Comparison of ENCODE assay signal across 15 mouse cellular contexts in the genomic region with DNA sequence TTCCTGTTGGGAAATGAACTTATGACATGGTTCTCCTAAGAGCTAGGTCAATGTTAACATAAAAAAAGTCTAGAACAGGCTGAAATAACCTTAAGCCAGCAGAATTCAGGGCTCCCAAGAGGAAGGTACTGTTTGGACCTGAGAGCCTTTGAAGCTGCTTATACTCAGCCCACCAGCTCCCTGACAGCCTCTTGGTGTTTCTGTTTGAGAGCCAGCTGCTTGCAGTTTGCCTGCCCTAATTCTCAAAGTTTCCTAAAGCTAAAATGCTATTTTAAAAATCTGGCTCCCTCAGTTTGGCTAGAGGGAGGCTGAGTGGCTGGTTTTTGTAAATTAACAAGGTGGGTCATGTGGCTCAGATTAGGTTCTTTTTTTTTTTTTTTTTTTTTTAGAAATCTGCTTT.
DNase-seq lines count a peak whose midpoint lies in the region; ATAC-seq and TF ChIP-seq lines count a peak whose summit lies in the region.
"Had no signal": no experiment of that assay in that cellular context is flagged by ENCODE, and none has a peak within 500 bp of the region (broad histone marks: within the 10 kb centered on the region; RNA-seq: fewer than 3 reads in every experiment).

No protein-coding gene starts in this region.

- ATAC-seq in lung, postnatal 0 days, result no peak
- ATAC-seq in granulocyte monocyte progenitor cell, adult 5-6 weeks (replicated peaks; ENCODE audit: poor library complexity, severe bottlenecking), result no peak
- ATAC-seq: forebrain, embryonic 13.5 days; forebrain, postnatal 0 days had no signal

- no peaks in the 10 kb centered on the region for H3K9me3 ChIP-seq in lung, postnatal 0 days (ENCODE audit: low read length)
- H3K9me3 ChIP-seq: forebrain, embryonic 13.5 days; heart, embryonic 12.5 days; hindbrain, embryonic 15.5 days had no signal

- no peaks in the 10 kb centered on the region for H3K36me3 ChIP-seq in lung, postnatal 0 days (ENCODE audit: insufficient read depth, low read length)
- H3K36me3 ChIP-seq: heart, embryonic 12.5 days; hindbrain, embryonic 15.5 days had no signal

- no peak overlapping the region for H3K4me2 ChIP-seq in lung, postnatal 0 days (replicated peaks; ENCODE audit: low read depth, low read length)
- H3K4me2 ChIP-seq: forebrain, embryonic 13.5 days; heart, embryonic 12.5 days; hindbrain, embryonic 15.5 days had no signal

- H3K9ac ChIP-seq in lung, postnatal 0 days (replicated peaks; ENCODE audit: low read depth), result no peak overlapping the region
- H3K9ac ChIP-seq: forebrain, embryonic 13.5 days; forebrain, postnatal 0 days; heart, embryonic 12.5 days; hindbrain, embryonic 15.5 days had no signal

- H3K27me3 ChIP-seq in lung, postnatal 0 days (replicated peaks; ENCODE audit: insufficient read depth, low read length), result no peaks in the 10 kb centered on the region
- H3K27me3 ChIP-seq: forebrain, embryonic 13.5 days; heart, embryonic 12.5 days; hindbrain, embryonic 15.5 days had no signal

- no peak for TF ChIP-seq CTCF in lung, postnatal 0 days (IDR thresholded peaks at IDR 0.05)

- peak; percentile 6 to 11 for DNase-seq in frontal cortex, adult 2 months (ENCODE audit: extremely low spot score in 1 of 2, low spot score in 1 of 2)
- DNase-seq in frontal cortex, postnatal 10 days (ENCODE audit: low spot score in 2 of 2), result no peak
- peak; percentile 8 to 17 for DNase-seq in lung, adult 18-20 months
- DNase-seq in lung, postnatal 0 days (ENCODE audit: low spot score), result no peak
- peak; percentile 51 for DNase-seq in lung, postnatal 10 days
- DNase-seq in lung, postnatal 25 days (ENCODE audit: low spot score), result peak; percentile 42
- no peak for DNase-seq in gastrocnemius, postnatal 36 days
- DNase-seq: adrenal gland, adult 2 months; adrenal gland, postnatal 25 days; cerebellum, postnatal 10 days; forebrain, postnatal 0 days had no signal

- H3K4me3 ChIP-seq in lung, postnatal 0 days (ENCODE audit: low read depth, low read length), result no peak overlapping the region
- H3K4me3 ChIP-seq: forebrain, embryonic 13.5 days; heart, embryonic 12.5 days; hindbrain, embryonic 15.5 days had no signal

- TF ChIP-seq EP300 in lung, postnatal 0 days (IDR thresholded peaks at IDR 0.05), result no peak

- H3K27ac ChIP-seq in lung, postnatal 0 days (ENCODE audit: low read length), result no peak overlapping the region
- H3K27ac ChIP-seq: forebrain, embryonic 13.5 days; hindbrain, embryonic 15.5 days had no signal

- intact Hi-C loops in gastrocnemius, postnatal 36 days (cut with DNase I), result no loop called here

- no peaks in the 10 kb centered on the region for H3K4me1 ChIP-seq in lung, postnatal 0 days (ENCODE audit: insufficient read depth, low read depth, low read length)
- H3K4me1 ChIP-seq: forebrain, embryonic 13.5 days; heart, embryonic 12.5 days; hindbrain, embryonic 15.5 days had no signal

Comparison
In these comparisons a context has a peak if more than half of its experiments do, and no peak if none do; other contexts are left out.
1. DNase-seq: peak in frontal cortex, adult 2 months (2 of 2), lung, adult 18-20 months (2 of 2), lung, postnatal 10 days (single experiment) and lung, postnatal 25 days (single experiment); none in frontal cortex, postnatal 10 days (0 of 2), lung, postnatal 0 days (single experiment) and gastrocnemius, postnatal 36 days (0 of 2).